Mouse (Mus musculus): ENCODE data around the gene Lrguk.

DNA sequence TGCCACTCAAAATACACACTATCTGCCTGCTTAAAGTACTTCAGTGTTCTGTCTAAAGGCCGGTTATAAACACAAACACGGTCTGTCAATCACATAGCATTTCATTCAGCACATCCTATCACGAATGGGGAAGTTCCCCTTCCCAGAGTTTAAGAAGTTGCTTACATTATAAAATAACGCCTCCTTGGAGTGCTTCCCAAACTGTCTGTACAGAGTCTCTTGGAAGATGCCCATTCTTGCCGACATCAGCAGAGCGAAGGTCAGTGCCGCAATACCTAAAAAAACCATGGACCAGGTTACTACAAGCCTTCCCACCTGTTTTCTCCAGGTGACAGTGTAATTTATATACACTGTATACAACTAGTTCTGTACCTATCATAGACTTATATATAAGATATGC, 132.3 kb downstream of the Lrguk start:
- no peak for TF ChIP-seq CTCF (IDR thresholded peaks at IDR 0.05)
- no peak for TF ChIP-seq POLR2A (IDR thresholded peaks at IDR 0.05; ENCODE audit: insufficient read depth, low read depth, low read length)
- TF ChIP-seq EP300 (IDR thresholded peaks at IDR 0.05; ENCODE audit: insufficient read depth, low read depth, low read length), result no peak
